Mouse (Mus musculus) embryonic facial prominence, embryonic 10.5 days (tissue): ENCODE data around the gene Slc25a25. TPM values are rescaled to one million over a fixed set of nuclear protein-coding genes. Genes with fewer than 3 reads are reported as not detected.

Experiments used
- DNase-seq: peaks from one replicate; pipeline ENCODE4 v3.0.0-alpha.2; 2017; ENCODE audit warnings: low spot score
- H3K27ac ChIP-seq: fragments of 300-500 bp; sonication (generic); replicated peaks from 2 replicates; pipeline ENCODE4 v1.5.1; 2016; ENCODE audit warnings: mild to moderate bottlenecking
- H3K27me3 ChIP-seq: fragments of 300-500 bp; sonication (generic); replicated peaks from 2 replicates; pipeline ENCODE4 v1.6.1; 2016; ENCODE audit warnings: low read depth, mild to moderate bottlenecking; ENCODE audit not compliant: poor library complexity, severe bottlenecking
- H3K36me3 ChIP-seq: fragments of 300-500 bp; sonication (generic); replicated peaks from 2 replicates; pipeline ENCODE4 v1.6.1; 2016; ENCODE audit warnings: mild to moderate bottlenecking, moderate library complexity
- H3K4me1 ChIP-seq: fragments of 300-500 bp; sonication (generic); 2 replicates; pipeline ENCODE4 v1.6.1; 2016
- H3K4me3 ChIP-seq: fragments of 300-500 bp; sonication (generic); 2 replicates; pipeline ENCODE4 v1.5.1; 2016; ENCODE audit warnings: mild to moderate bottlenecking, moderate library complexity
- H3K9me3 ChIP-seq: fragments of 300-500 bp; sonication (generic); 2 replicates; pipeline ENCODE4 v1.6.1; 2016; ENCODE audit warnings: mild to moderate bottlenecking
- WGBS: fragments of 180-500 bp; shearing (Covaris S2); methylation state at CpG from one replicate; pipeline ENCODE4 v1.1.7; 2016; 5-methylcytosine and 5-hydroxymethylcytosine counted together
- polyA plus RNA-seq: library from polyadenylated mRNA; unstranded; fragments of >200 nt; fragmentation: Nextera tagmentation; extraction: Ambion mirVana; gene quantifications from 2 replicates; pipeline ENCODE4 v1.2.1, GENCODE M21; 2016

Gene Slc25a25
- polyA plus RNA-seq, 1 experiment from 2014 or later, result 31.8 TPM

GRCm38 (mm10) chr2:32408429-32409424 is 42.5 kb downstream of the Slc25a25 start:
- WGBS, result 50% methylated on average over 25 of the region's 25 CpGs
- Histone ChIP-seq H3K27me3 (no peaks in the 10 kb centered on the region), H3K36me3 (peaks cover 2% of the 10 kb centered on the region), H3K4me1 (peaks cover 20% of the 10 kb centered on the region), H3K27ac (peak overlapping the region; percentile 87), H3K4me3 (peak overlapping the region; percentile 32), H3K9me3 (no peaks in the 10 kb centered on the region)
- peak; percentile 79 for DNase-seq

- H3K9me3 ChIP-seq, result no peaks in the 10 kb centered on the region
- peaks cover 12% of the 10 kb centered on the region for H3K36me3 ChIP-seq
- WGBS, result 84% methylated on average over 7 of the region's 7 CpGs
- peaks cover 20% of the 10 kb centered on the region for H3K4me1 ChIP-seq
- H3K4me3 ChIP-seq, result no peak overlapping the region
- DNase-seq, result no peak
- no peaks in the 10 kb centered on the region for H3K27me3 ChIP-seq
- peak overlapping the region; percentile 65 for H3K27ac ChIP-seq
Measured at GRCm38 (mm10) chr2:32407144-32407824, 44.0 kb downstream of the Slc25a25 start.

- Histone ChIP-seq H3K9me3 (no peaks in the 10 kb centered on the region), H3K4me3 (no peak overlapping the region), H3K27ac (no peak overlapping the region), H3K36me3 (peaks cover 38% of the 10 kb centered on the region), H3K4me1 (peaks cover 14% of the 10 kb centered on the region), H3K27me3 (no peaks in the 10 kb centered on the region)
- DNase-seq, result peak; percentile 92
- 13% methylated on average over 2 of the region's 2 CpGs for WGBS
Measured at GRCm38 (mm10) chr2:32404663-32405062, 46.6 kb downstream of the Slc25a25 start.

GRCm38 (mm10) chr2:32396695-32397094 is 54.5 kb downstream of the Slc25a25 start:
- under 1% methylated on average over 15 of the region's 15 CpGs for WGBS
- no peaks in the 10 kb centered on the region for H3K9me3 ChIP-seq
- peak overlapping the region; percentile 89 for H3K27ac ChIP-seq
- H3K4me1 ChIP-seq, result peaks cover 26% of the 10 kb centered on the region
- DNase-seq, result no peak
- H3K36me3 ChIP-seq, result peaks cover 35% of the 10 kb centered on the region
- H3K4me3 ChIP-seq, result peak overlapping the region; percentile 90
- no peaks in the 10 kb centered on the region for H3K27me3 ChIP-seq

- Histone ChIP-seq H3K4me1 (peaks cover 28% of the 10 kb centered on the region), H3K9me3 (no peaks in the 10 kb centered on the region), H3K4me3 (peak overlapping the region; percentile 90), H3K27ac (peak overlapping the region; percentile 89), H3K36me3 (peaks cover 29% of the 10 kb centered on the region), H3K27me3 (no peaks in the 10 kb centered on the region)
- DNase-seq, result peak; percentile 93
- under 1% methylated on average over 59 of the region's 59 CpGs for WGBS
Measured at GRCm38 (mm10) chr2:32395946-32396621, 55.2 kb downstream of the Slc25a25 start.

GRCm38 (mm10) chr2:32395484-32395945 is 55.7 kb downstream of the Slc25a25 start, which contains the start of gene Ptges2:
TSS of gene Ptges2 (plus strand) at chr2:32395896.
- peak; percentile 90 for DNase-seq
- H3K36me3 ChIP-seq, result peaks cover 24% of the 10 kb centered on the region
- H3K9me3 ChIP-seq, result no peaks in the 10 kb centered on the region
- WGBS, result under 1% methylated on average over 31 of the region's 31 CpGs
- H3K4me3 ChIP-seq, result peak within 1 kb of the TSS; percentile 90
- H3K27ac ChIP-seq, result peak within 1 kb of the TSS; percentile 89
- peaks cover 34% of the 10 kb centered on the region for H3K4me1 ChIP-seq
- no peaks in the 10 kb centered on the region for H3K27me3 ChIP-seq

GRCm38 (mm10) chr2:32394973-32395372 is 56.3 kb downstream of the Slc25a25 start:
- Histone ChIP-seq H3K9me3 (no peaks in the 10 kb centered on the region), H3K36me3 (peaks cover 18% of the 10 kb centered on the region), H3K27me3 (no peaks in the 10 kb centered on the region), H3K27ac (peak overlapping the region; percentile 89), H3K4me3 (peak overlapping the region; percentile 90), H3K4me1 (peaks cover 34% of the 10 kb centered on the region)
- WGBS, result 4% methylated on average over 8 of the region's 8 CpGs
- peak; percentile 49 for DNase-seq

GRCm38 (mm10) chr2:32392063-32392462 is 59.2 kb downstream of the Slc25a25 start:
- H3K4me3 ChIP-seq, result no peak overlapping the region
- 88% methylated on average over 5 of the region's 5 CpGs for WGBS
- peaks cover 36% of the 10 kb centered on the region for H3K4me1 ChIP-seq

GRCm38 (mm10) chr2:32390871-32391270 is 60.4 kb downstream of the Slc25a25 start:
- no peaks in the 10 kb centered on the region for H3K9me3 ChIP-seq
- H3K4me1 ChIP-seq, result peaks cover 35% of the 10 kb centered on the region
- H3K36me3 ChIP-seq, result no peaks in the 10 kb centered on the region
- H3K4me3 ChIP-seq, result no peak overlapping the region
- no peak for DNase-seq
- WGBS, result 68% methylated on average over 8 of the region's 8 CpGs
- no peaks in the 10 kb centered on the region for H3K27me3 ChIP-seq
- H3K27ac ChIP-seq, result 0 out of 2 replicates have a peak overlapping the region, but pooled peaks have one; percentile 3

More at GRCm38 (mm10) chr2:32392063-32392462, 59.2 kb downstream of the Slc25a25 start:
- Histone ChIP-seq H3K36me3 (no peaks in the 10 kb centered on the region), H3K9me3 (no peaks in the 10 kb centered on the region), H3K27ac (no peak overlapping the region), H3K27me3 (no peaks in the 10 kb centered on the region)
- no peak for DNase-seq

GRCm38 (mm10) chr2:32389157-32389556 is 62.1 kb downstream of the Slc25a25 start:
- Histone ChIP-seq H3K4me1 (peaks cover 28% of the 10 kb centered on the region), H3K36me3 (no peaks in the 10 kb centered on the region), H3K27ac (peak overlapping the region; percentile 40), H3K9me3 (no peaks in the 10 kb centered on the region), H3K27me3 (0 out of 2 replicates have a peak, but pooled peaks cover 11% of the 10 kb centered on the region), H3K4me3 (no peak overlapping the region)
- no peak for DNase-seq
- 86% methylated on average over 2 of the region's 2 CpGs for WGBS

- DNase-seq, result no peak
- peaks cover 28% of the 10 kb centered on the region for H3K4me1 ChIP-seq
- 63% methylated on average over 5 of the region's 5 CpGs for WGBS
- H3K4me3 ChIP-seq, result no peak within 1 kb of the TSS
- no peaks in the 10 kb centered on the region for H3K9me3 ChIP-seq
- peaks cover 24% of the 10 kb centered on the region for H3K27me3 ChIP-seq
- H3K36me3 ChIP-seq, result no peaks in the 10 kb centered on the region
- H3K27ac ChIP-seq, result peak within 1 kb of the TSS; percentile 40
Measured at GRCm38 (mm10) chr2:32387706-32388490, 63.3 kb downstream of the Slc25a25 start, which contains the start of gene Lcn2. TSS of gene Lcn2 (minus strand) at chr2:32388252.
